Mouse (Mus musculus): Measurements from ENCODE around the gene Iscu.

GRCm38 (mm10) chr5:113796401-113797148, 24.0 kb downstream of the Iscu start:
- no peak for TF ChIP-seq POLR2A (IDR thresholded peaks at IDR 0.05; ENCODE audit: insufficient read depth, low read length)
- TF ChIP-seq CTCF (IDR thresholded peaks at IDR 0.05; ENCODE audit: low read depth, low read length) = no peak
